28 mouse cellular contexts compared by ENCODE assay signal in genomic region chr15:6438685-6439084, GRCm38 (mm10). TPM values are rescaled to one million over a fixed set of nuclear protein-coding genes. Genes with fewer than 3 reads are reported as not detected.
A peak's percentile ranks its signal among the peaks of the same experiment; 100 is the strongest.
DNase-seq lines count a peak whose midpoint lies in the region; ATAC-seq and TF ChIP-seq lines count a peak whose summit lies in the region.
"Had no signal": no experiment of that assay in that cellular context is flagged by ENCODE, and none has a peak within 500 bp of the region (broad histone marks: within the 10 kb centered on the region; RNA-seq: fewer than 3 reads in every experiment).

No protein-coding gene starts in this region.

- H3K4me2 ChIP-seq in lung, embryonic 14.5 days = no peak overlapping the region
- H3K4me2 ChIP-seq in lung, postnatal 0 days (replicated peaks; ENCODE audit: low read depth, low read length) = no peak overlapping the region
- H3K4me2 ChIP-seq: embryonic facial prominence, embryonic 12.5 days; embryonic facial prominence, embryonic 15.5 days; heart, embryonic 11.5 days; hindbrain, embryonic 12.5 days had no signal

- no peak for TF ChIP-seq EP300 in lung, postnatal 0 days (IDR thresholded peaks at IDR 0.05)

- peak; percentile 45 for DNase-seq in kidney, postnatal 10 days
- DNase-seq in kidney, adult 11 months = no peak
- DNase-seq in lung, embryonic 14.5 days = peak; percentile 80
- no peak for DNase-seq in lung, adult 2 months
- peak; percentile 14 for DNase-seq in lung, postnatal 0 days (ENCODE audit: low spot score)
- no peak for DNase-seq in lung, postnatal 4 days
- no peak for DNase-seq in thymus, postnatal 14 days
- DNase-seq: adrenal gland, adult 2 months; adrenal gland, postnatal 14 days; cerebellum, adult 11 months; cerebellum, adult 2 months; cerebellum, adult 9-11 months; cerebellum, postnatal 25 days; forebrain, postnatal 0 days; gastrocnemius, adult 2 months; gastrocnemius, postnatal 14 days; heart, adult 11 months had no signal

- peaks cover 8% of the 10 kb centered on the region; the same call in 1 of the 2 replicates for H3K4me1 ChIP-seq in lung, embryonic 14.5 days (ENCODE audit: insufficient read depth)
- H3K4me1 ChIP-seq in lung, adult 2 months (ENCODE audit: control insufficient read depth, insufficient read depth, low read length) = no peaks in the 10 kb centered on the region
- H3K4me1 ChIP-seq in lung, postnatal 0 days (ENCODE audit: insufficient read depth, low read depth, low read length) = no peaks in the 10 kb centered on the region
- H3K4me1 ChIP-seq: embryonic facial prominence, embryonic 12.5 days; embryonic facial prominence, embryonic 15.5 days; hindbrain, embryonic 12.5 days had no signal

- H3K9me3 ChIP-seq in lung, embryonic 14.5 days (ENCODE audit: low read depth, low read length) = no peaks in the 10 kb centered on the region
- no peaks in the 10 kb centered on the region for H3K9me3 ChIP-seq in lung, postnatal 0 days (ENCODE audit: low read length)
- H3K9me3 ChIP-seq: embryonic facial prominence, embryonic 12.5 days; embryonic facial prominence, embryonic 15.5 days; hindbrain, embryonic 12.5 days had no signal

- no peak overlapping the region for H3K9ac ChIP-seq in lung, embryonic 14.5 days
- H3K9ac ChIP-seq in lung, postnatal 0 days (replicated peaks; ENCODE audit: low read depth) = no peak overlapping the region
- H3K9ac ChIP-seq: embryonic facial prominence, embryonic 12.5 days; embryonic facial prominence, embryonic 15.5 days; forebrain, postnatal 0 days; hindbrain, embryonic 12.5 days had no signal

- 43% methylated on average over 3 of the region's 3 CpGs for WGBS in lung, embryonic 14.5 days
- WGBS in lung, adult 2 months = 61% methylated on average over 3 of the region's 3 CpGs
- 52% methylated on average over 3 of the region's 3 CpGs for WGBS in lung, postnatal 0 days

- no peak overlapping the region for H3K27ac ChIP-seq in lung, embryonic 14.5 days (ENCODE audit: low read depth)
- no peak overlapping the region for H3K27ac ChIP-seq in lung, postnatal 0 days (ENCODE audit: low read length)
- H3K27ac ChIP-seq: embryonic facial prominence, embryonic 12.5 days; embryonic facial prominence, embryonic 15.5 days; gastrocnemius, adult 2 months; hindbrain, embryonic 12.5 days had no signal

- ATAC-seq in lung, embryonic 14.5 days (ENCODE audit: insufficient read depth) = no peak
- no peak for ATAC-seq in lung, postnatal 0 days
- ATAC-seq: CD4-positive, CD25-positive, alpha-beta regulatory T cell, adult 4 months; forebrain, embryonic 14.5 days; forebrain, postnatal 0 days had no signal

- no peak for TF ChIP-seq CTCF in lung, embryonic 14.5 days (IDR thresholded peaks at IDR 0.05; ENCODE audit: low read depth)
- TF ChIP-seq CTCF in lung, adult 2 months (IDR thresholded peaks at IDR 0.05; ENCODE audit: insufficient read depth, low read length) = no peak
- TF ChIP-seq CTCF in lung, postnatal 0 days (IDR thresholded peaks at IDR 0.05) = no peak

- no peak for TF ChIP-seq POLR2A in lung, adult 2 months (IDR thresholded peaks at IDR 0.05; ENCODE audit: borderline replicate concordance, extremely low read depth, low read depth, low read length)

- peaks cover 10% of the 10 kb centered on the region for H3K36me3 ChIP-seq in lung, embryonic 14.5 days (ENCODE audit: insufficient read depth)
- no peaks in the 10 kb centered on the region for H3K36me3 ChIP-seq in lung, postnatal 0 days (ENCODE audit: insufficient read depth, low read length)
- H3K36me3 ChIP-seq: hindbrain, embryonic 12.5 days had no signal

- no peaks in the 10 kb centered on the region for H3K27me3 ChIP-seq in lung, embryonic 14.5 days (ENCODE audit: insufficient read depth, low read length)
- no peaks in the 10 kb centered on the region for H3K27me3 ChIP-seq in lung, postnatal 0 days (replicated peaks; ENCODE audit: insufficient read depth, low read length)
- H3K27me3 ChIP-seq: embryonic facial prominence, embryonic 12.5 days; embryonic facial prominence, embryonic 15.5 days; hindbrain, embryonic 12.5 days had no signal

- no peak overlapping the region for H3K4me3 ChIP-seq in lung, embryonic 14.5 days (ENCODE audit: low read depth, low read length)
- H3K4me3 ChIP-seq in lung, adult 2 months (replicated peaks; ENCODE audit: extremely low read depth, low read depth, low read length) = no peak overlapping the region
- no peak overlapping the region for H3K4me3 ChIP-seq in lung, postnatal 0 days (ENCODE audit: low read depth, low read length)
- H3K4me3 ChIP-seq: embryonic facial prominence, embryonic 12.5 days; embryonic facial prominence, embryonic 15.5 days; gastrocnemius, adult 2 months; hindbrain, embryonic 12.5 days had no signal

RNA-seq across cellular contexts. Expression of gene C9, which starts 6.4 kb away (rescaled TPM):
- polyA plus RNA-seq in lung, embryonic 14.5 days (2014; fragmentation: Nextera tagmentation; extraction: Ambion mirVana) = not detected in 2 replicates
- not detected in 2 replicates for polyA plus RNA-seq in lung, adult 2 months (2012; rRNA removed)
- not detected in 2 replicates for polyA plus RNA-seq in lung, postnatal 0 days (2015; fragmentation: Nextera tagmentation; extraction: Ambion mirVana)
- polyA plus RNA-seq: adrenal gland, adult 2 months; C2C12; CD4-positive, CD25-positive, alpha-beta regulatory T cell, adult 4 months; cerebellum, adult 2 months; embryonic facial prominence, embryonic 15.5 days; forebrain, embryonic 11.5 days; forebrain, embryonic 14.5 days; forebrain, postnatal 0 days; frontal cortex, adult 2 months; heart, embryonic 11.5 days; heart, embryonic 14.5 days; heart, postnatal 0 days; hindbrain, embryonic 12.5 days had no signal

Comparison
In these comparisons a context has a peak if more than half of its experiments do, and no peak if none do; other contexts are left out.
1. DNase-seq: peak in kidney, postnatal 10 days (single experiment), lung, embryonic 14.5 days (single experiment) and lung, postnatal 0 days (single experiment); none in kidney, adult 11 months (single experiment), lung, adult 2 months (single experiment), lung, postnatal 4 days (0 of 2) and thymus, postnatal 14 days (single experiment).